Mouse (Mus musculus) hematopoietic stem cell, adult 5-6 weeks (primary cell): ENCODE measurements around the gene Adgra3. TPM values are rescaled to one million over a fixed set of nuclear protein-coding genes. Genes with fewer than 3 reads are reported as not detected.
A peak's percentile ranks its signal among the peaks of the same experiment; 100 is the strongest.

ENCODE experiments used
- ATAC-seq, 2 experiments: fragments of 125-278 bp in 1 of 2; replicated peaks in 1 of 2; 2 replicates each; pipeline ENCODE4 v1.8.0; 2016 to 2017; ENCODE audit warnings: inconsistent platforms in 2 of 2, mild to moderate bottlenecking in 2 of 2, moderate number of reproducible peaks in 2 of 2, low read depth in 1 of 2, moderate TSS enrichment in 1 of 2; ENCODE audit not compliant: low FRiP score in 2 of 2, poor library complexity in 2 of 2, severe bottlenecking in 2 of 2, insufficient read depth in 1 of 2, low TSS enrichment in 1 of 2
- total RNA-seq: library from RNA; stranded (forward); fragments of 172-1452, 232-1000 nt; gene quantifications from 2 replicates; pipeline ENCODE4 v1.2.3, GENCODE M21; 2017

The Adgra3 gene
- total RNA-seq, 1 experiment from 2014 or later, result 16.5 TPM

DNA sequence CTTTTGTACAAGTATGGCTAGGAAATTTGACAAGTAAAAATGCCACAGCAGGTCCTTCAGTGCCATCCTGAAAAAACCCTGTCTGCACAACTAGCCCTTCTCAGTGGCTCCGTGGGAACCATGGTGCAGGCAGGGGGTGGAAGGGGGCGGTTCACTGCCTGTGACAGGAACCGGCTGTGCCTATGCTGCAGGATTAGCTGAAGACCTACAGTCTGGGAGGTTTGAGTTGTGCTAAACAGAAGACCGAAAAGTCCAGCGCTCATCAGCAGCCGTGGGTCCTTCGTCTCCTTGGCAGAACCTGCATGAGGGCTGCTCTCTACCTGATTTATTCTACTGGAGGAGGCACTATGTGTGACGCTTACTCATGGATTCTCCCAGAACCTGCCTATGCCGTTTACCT, 59.0 kb downstream of the Adgra3 start:
- ATAC-seq, result no peak

DNA sequence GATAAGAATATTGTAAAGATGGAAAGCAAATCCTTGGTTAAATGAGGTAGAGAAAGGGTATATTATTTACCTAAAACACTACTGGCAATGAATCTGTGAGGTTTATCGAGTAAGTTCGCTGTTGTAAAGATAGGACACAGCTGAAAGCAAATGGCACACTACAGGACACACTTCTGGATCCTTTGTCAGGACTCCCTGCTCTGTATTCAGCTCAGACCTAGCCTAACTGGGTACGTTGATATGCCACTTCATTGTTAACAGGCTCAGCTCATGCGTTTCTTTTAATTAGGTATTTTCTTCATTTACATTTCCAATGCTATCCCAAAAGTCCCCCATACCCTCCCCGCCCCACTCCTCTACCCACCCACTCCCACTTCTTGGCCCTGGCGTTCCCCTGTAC, 61.8 kb downstream of the Adgra3 start:
- ATAC-seq, result no peak

DNA sequence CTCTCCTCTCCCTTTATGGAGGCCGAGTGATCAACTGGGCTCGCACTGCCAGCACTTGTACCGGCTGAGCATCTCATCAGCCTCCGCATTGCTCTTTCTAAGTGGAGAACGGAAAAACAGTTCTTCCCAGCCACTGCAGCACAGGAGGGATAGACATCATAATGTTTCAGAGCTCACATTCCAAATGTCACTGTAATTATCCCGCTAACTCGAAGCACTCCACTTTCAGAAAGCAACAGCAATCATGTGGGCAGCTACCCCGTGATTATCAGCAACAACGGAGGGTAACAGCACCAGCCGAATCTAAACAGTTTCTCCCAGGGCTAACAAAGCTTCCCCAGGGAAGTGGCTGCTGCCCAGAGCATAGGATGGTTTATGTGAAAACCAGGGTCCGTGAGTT, 62.3 kb downstream of the Adgra3 start:
- ATAC-seq, result no peak

DNA sequence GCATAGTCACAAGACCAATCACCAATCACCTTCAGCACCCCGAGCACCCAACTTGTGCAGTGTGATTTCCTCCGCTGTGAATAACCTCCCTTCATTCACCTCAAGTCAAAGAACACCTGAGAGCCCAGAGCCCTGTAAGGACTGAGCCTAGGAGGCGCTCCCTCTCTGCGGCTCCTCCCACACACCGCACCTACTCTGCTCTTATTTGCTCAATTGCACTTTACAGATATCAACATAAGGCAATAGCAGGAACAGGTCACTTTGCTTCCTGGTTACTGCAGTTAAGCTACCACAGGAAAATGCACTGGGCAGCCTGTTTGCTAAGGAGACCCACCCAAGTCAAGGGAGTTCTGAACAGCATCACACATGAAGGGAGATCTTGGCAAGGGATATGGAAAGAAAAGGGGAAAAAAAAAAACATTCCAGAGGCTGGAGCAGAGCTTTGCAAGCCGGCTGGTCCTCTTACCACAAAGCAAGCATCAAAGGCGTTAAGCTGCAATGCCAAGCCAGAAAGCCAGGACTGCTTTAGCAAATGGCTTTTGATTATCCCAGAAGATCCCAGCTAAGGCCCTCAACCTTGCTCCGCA, 68.0 kb downstream of the Adgra3 start:
- ATAC-seq, result peak in 1 of 2 experiments; percentile 23; a peak in 1 of 4 replicates

DNA sequence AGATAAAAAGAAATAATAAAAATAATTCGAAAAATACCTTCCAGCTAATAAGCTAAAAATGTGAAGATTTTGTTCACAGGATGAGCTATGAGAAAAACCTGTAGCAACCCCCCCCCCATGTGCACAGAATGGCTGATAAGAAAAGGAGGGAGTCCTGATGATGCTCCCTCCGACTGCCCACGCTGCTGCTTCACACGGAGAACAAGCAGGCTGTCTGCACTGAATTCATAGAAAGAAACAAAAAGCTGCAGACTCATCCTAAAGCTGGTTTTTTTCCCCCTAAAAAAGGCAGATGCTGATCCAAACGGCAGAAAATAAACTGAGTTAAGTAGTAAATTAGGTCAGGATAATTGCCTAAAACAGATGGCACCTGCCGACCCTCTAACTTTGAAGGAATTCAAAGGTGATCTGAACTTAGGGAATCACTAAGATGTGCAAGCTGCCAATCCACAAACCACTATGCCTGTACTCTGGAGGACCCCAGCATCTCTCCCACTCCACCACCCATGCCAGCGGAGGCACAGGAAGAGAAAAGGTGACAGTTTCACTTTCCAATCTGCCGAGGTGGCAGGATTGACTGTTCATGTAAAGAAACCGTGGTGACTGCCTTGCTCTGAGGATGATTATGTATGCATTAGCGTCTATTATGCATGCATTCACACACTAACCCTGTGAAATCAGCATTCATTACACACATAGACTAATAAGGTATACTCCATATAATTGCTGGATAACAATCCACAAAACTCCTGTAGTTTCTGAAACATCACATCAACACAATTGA, 70.6 kb downstream of the Adgra3 start:
- 0 out of 4 replicates have a peak, but pooled peaks have one; percentile 13 to 33 for ATAC-seq

DNA sequence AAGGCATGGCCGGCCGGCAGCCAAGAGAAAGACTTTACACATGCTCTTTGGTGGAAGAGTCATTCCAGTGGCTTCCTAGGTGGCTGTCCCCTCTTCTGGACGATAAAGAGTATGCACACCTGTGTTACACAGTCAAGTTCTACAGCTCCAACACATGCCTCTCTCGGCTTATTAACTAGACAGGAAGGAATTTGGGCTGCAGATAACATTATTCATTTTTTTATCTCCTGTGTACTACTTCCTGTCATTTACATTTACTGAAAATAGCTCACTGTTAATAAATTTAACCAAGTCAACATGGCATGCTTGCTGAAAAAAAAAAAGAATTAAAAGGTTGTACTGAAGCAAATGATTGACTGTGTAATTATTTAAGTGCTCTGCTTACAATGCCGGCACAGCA, 78.1 kb downstream of the Adgra3 start:
- ATAC-seq, result peak; percentile 44 to 63; a peak in 3 of 4 replicates

DNA sequence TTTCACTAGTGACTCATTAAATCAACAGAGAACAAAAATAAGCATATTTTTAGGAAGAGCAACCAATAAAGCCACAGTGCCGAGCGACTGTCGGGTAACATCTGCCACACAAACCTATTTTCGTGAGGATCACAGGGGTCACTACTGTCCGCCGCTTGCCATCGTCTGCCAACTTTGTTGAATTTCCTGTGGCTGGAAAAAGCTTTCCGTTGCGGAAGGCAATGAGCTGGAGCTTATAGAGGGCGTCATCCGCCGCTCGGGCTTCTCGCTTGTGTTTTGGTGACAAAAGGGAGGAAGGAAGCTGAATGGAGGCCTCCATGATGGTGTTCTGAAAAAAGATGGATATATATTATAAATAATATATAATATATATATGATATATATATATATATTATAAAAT, 79.6 kb downstream of the Adgra3 start:
- no peak for ATAC-seq

DNA sequence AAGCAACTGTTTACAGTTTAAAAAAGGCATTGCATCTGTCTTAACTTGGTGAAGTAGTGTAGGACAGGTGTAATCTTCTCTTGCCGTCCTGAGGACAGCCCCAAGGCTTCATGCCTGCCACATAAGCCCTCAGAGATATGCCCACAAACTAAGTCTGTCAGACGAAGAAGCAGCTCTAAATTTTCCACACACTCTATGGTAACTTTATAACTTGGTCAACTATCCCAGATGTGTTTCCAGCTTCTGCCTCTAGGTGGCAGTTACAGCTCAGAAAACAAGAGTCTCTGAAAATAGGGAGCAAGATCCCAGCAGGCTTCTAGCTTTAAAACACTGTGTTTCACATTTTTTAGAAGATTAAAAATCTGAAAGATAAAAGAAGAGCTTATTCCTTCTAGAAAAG, 82.8 kb downstream of the Adgra3 start:
- ATAC-seq, result peak; percentile 61 to 76; a peak in 3 of 4 replicates

DNA sequence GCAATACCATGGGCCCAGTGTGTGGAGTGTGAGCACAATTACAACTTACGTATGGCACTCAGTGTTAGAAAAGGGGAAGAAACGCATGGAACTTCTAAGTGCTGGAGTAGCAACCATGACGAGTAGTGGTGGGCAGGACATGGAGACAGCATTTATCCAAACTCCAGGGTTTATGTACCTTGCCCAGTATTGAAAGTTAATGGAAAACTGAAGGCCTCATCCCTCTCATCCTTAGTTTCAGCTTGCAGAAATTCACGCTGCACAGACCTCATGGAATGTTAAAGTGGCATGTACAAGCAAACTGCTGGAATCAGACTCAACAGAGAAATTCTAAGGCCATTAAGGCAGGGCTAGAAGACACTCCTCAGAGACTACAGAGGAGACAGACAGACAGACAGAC, 84.6 kb downstream of the Adgra3 start:
- no peak for ATAC-seq

DNA sequence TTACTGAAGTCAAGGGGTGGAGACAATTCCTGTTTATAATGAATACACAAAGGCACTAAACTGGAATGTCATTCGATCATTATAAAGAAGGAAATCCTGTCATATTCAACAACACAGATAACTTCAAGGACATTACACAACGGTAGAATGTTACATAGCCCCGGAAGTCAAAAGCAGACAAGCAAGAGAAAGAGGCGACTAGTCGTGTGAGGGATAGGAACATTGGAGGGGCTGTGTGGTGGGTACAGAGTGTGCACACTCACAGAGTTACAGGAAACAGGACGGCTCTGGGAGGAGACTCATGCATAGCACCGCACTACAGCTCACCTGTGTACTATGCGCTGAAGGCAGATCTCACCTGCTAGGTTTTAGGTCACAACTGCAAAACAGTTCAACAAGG, 89.1 kb downstream of the Adgra3 start:
- ATAC-seq, result no peak

DNA sequence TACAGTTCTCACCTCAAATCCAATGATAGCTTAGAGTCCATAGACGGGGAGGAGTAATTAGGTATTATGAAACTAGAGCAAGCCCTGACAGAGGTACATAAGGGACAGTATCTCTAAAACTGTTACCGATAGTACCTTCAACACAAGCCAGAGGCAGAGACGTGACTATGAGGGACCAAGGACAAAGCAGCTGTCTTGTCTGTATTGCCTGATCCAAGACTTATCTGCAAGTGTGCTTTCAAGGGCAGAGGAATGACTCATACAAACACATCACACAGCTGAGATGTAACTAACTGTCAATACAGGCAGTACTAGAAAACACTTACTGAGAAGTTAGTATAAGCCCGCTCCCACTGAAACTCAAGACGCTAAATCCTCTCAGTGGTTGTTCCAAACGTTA, 91.1 kb downstream of the Adgra3 start:
- no peak for ATAC-seq

DNA sequence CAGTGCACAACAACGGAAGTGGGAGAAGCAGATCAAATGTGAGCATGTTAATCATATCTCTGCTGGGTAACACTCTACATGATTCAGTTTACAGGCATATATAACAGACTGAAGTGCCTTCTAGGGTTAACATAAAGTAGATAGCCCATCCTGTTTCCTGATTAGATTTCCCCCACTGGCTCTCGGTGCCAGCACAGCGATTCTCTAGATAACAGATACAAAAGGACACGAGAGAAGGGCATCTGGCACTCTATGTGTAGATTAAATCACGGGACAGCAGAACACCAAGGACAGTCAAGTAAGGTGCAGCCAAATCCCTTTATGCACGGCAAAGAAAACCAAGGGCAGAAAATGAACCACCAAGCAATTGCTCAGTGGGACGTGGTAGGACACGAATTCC, 93.0 kb downstream of the Adgra3 start:
- no peak for ATAC-seq

DNA sequence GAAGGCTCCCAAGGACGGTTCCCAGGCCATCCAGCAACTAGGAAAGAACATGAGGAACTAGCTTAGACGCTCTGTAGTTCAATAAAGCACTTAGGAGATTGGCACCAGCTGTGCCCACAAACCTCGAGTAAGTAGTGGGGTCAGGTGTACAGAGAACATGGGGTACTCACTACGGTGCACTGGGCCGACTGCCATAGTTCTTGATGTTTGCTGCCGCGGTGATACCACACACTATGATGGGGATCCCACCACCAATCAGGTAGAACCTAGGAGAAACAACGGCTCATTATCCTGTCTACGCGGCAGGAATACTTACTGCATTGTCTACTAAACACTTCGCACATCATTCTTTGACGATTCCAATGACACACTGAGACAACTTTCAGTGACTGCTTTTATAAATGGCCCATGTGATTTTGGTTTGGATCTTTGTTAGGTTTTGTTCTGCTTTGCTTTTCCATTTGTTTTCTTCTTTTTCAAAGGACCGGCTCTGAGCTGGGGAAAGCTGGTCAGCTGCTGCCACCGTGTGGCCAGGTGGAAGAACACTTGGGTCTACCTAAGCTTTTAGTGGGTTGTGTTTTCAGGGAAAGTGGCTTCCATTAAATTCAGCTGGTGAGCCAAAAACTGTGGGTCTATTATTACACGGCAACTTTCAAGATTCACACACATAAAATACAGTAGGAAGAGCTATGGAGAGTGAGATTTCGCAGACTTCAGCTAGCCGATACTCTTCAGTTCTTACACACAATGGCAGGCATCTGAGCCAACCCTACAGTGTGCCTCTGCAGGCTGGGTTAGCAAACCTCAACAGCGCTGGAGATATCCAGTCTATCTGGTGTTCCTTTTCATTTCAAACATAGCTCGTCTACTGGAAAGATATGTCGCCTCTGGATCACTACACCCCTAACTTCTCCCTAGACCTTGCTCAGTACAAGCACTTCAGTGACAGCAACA, 97.1 kb downstream of the Adgra3 start:
- ATAC-seq, result peak; percentile 71 to 75

DNA sequence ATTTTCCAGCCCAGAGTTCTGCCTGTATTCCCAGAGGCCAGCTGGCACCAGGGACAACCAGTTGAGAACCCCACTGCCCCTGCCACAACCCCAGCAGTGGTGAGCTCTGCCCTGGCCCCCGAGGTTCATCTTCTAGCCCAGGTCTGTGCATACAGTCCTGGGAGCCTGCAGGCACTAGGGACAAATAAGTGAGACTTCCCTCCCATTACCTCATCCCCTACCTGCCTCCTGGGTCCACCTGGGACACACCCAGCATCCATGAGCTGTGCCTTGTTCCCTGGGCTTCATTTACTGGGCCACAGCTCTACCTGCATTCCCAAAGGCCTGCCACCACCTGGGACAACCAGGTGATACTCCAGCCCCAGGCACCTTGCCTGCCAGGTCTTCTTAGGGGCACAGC, 122.5 kb downstream of the Adgra3 start:
- no peak for ATAC-seq

DNA sequence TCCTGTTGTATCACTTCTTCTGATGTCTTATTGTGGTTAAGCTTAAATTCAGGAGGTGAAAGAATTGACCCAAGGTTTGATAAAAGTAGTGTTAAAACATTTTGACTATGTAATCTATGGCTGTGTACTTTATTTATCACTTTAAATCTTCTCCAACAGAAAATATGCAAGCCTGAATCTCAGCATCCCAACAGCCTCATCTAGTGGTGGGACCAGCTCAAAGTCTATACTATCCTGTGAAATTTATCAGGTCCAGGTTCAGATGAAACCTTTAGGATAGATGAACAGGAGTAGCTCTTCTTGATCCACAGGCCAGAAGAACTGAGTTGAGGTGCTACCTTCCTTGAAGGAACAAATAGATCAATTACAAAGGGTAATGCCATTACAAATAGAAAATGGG, 134.1 kb downstream of the Adgra3 start:
- no peak for ATAC-seq

DNA sequence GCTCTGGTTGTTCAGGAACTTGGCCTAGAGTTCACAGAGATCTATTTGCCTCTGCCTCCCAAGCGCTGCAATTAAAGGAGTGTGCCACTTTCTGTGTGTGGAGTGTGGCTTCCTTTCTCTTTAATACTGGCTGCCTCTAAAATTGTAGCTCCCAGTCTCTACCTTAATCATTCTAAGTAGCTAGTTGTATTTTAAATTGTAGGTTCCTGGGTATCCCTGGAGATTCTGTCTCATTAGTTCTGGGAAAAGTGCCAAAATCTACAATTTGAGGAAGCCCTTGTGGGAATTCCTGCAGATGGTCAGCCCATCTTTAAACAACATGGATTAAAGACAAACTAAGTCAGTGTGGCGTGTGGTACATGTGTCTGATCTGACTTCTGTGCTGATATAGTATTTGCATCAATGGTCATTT, 143.1 kb downstream of the Adgra3 start:
- no peak for ATAC-seq
